Mouse (Mus musculus): ENCODE results near the gene Dok3.
"Not testable (repeated sequence)": the region's sequence is repeated elsewhere in the genome, so short reads cannot be mapped to it uniquely, and the experiment has no call there.

The Dok3 gene

GRCm38 (mm10) chr13:55529198-55529915 lies at the start of gene Dok3:
Gene Dok3, minus strand, starts transcription at chr13:55529296.
- in situ Hi-C loops (cut with MboI; ENCODE audit: low pct_unique_long_range_greater_than_20kb in 1 of 2, low sequenced_read_pairs in 2 of 2, unreplicated experiment in 1 of 2) = no loop called here

DNA sequence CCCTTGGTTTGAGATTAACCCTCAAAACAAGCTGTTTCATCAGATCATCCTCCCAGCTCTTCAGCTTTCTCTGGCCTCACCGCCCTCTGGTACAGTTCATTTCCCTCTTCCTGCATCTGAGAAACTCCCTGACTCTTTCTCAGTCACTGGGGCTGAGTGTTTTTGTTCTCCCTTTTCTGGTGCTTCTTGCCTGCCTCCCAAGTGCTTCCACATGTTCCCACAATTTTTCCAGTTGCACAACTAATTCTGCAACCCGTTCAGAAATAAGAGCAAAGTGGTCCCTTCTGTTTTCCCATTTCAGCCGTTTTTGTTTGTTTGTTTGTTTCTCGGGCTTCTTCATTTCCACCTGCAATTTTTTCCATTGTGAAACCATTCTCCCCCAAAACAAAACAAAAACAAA lies 49.0 kb upstream of the Dok3 start:
- in situ Hi-C loops (cut with MboI; ENCODE audit: low pct_unique_long_range_greater_than_20kb in 1 of 2, low sequenced_read_pairs in 2 of 2, unreplicated experiment in 1 of 2) = no loop called here

DNA sequence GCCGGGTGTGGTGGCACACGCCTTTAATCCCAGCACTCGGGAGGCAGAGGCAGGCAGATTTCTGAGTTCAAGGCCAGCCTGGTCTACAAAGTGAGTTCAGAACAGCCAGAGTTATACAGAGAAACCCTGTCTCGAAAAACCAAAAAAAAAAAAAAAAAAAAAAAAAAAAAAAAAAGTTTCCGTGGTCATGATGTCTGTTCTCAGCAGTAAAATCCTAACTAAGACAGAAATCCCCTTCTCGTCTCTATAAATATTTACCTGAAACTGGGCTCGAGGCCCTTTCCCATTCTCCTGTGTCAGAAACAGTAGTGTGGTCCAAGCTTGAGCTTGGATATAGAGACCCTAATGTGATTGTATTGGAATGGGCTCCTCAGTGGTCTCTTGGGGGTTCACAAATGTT lies 47.8 kb upstream of the Dok3 start:
- in situ Hi-C loops (cut with MboI; ENCODE audit: low pct_unique_long_range_greater_than_20kb in 1 of 2, low sequenced_read_pairs in 2 of 2, unreplicated experiment in 1 of 2) = not testable (repeated sequence)

DNA sequence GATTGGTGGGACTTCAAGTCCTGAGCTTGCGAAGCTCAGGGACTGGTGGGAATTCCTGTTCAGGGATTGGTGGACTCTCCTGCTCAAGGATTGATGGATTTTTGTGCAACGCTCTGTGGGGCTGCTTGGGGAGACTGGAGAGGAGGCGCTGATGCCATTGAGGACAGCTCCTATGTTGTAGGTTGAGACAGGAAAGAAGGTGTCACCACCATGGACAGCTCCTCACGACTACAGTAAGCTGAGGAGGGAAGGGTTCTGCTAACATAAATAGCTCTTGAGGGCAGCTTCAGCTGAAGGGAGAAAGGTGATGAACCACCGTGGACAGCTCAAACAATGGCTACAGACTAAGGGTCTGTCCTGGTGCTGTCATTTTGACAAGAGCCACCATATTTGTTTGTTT lies 46.8 kb upstream of the Dok3 start:
- in situ Hi-C loops (cut with MboI; ENCODE audit: low pct_unique_long_range_greater_than_20kb in 1 of 2, low sequenced_read_pairs in 2 of 2, unreplicated experiment in 1 of 2) = no loop called here

DNA sequence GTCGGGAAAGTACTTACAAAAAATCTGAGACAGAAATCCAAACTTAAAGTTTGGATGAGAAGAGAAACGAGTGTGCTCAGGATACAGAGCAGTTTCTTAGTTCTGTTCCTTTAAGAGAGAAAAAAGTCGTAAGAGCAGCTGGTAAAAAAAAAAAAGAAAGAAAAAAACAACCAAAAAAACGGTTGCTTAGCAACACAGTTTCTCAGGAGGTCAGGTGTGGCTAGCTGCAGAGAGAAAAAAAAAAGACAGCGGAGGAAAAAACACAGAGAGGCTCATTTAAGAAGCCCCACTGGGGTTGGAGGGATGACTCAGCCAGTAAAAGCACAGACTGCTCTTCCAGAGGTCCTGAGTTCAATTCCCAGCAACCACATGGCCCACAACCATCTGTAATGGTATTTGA lies 45.2 kb upstream of the Dok3 start:
- in situ Hi-C loops (cut with MboI; ENCODE audit: low pct_unique_long_range_greater_than_20kb in 1 of 2, low sequenced_read_pairs in 2 of 2, unreplicated experiment in 1 of 2) = no loop called here

- in situ Hi-C loops (cut with MboI; ENCODE audit: low pct_unique_long_range_greater_than_20kb in 1 of 2, low sequenced_read_pairs in 2 of 2, unreplicated experiment in 1 of 2) = no loop called here
Observed at GRCm38 (mm10) chr13:55573432-55573831, 44.3 kb upstream of the Dok3 start, which contains the start of gene Tmed9. Gene Tmed9, plus strand, starts transcription at chr13:55573732.

DNA sequence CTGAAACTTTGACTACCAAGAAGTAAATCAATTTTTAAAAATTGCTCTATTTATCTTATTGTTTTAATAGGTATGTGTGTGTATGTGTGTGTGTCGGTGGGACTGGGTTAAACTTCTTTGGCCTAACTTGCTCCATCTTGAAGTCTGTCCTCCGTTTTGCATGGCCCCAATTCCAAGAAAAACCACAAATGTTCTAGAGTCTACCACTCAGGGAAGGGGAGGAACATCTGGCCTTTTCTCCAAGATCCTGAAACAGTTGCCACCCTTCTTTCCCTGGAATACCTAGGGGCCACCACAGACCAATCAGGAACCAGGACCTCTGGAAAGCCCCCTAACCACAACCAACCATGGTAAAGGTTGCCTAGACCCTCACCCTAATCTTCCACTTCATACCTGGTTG lies 42.9 kb upstream of the Dok3 start:
- in situ Hi-C loops (cut with MboI; ENCODE audit: low pct_unique_long_range_greater_than_20kb in 1 of 2, low sequenced_read_pairs in 2 of 2, unreplicated experiment in 1 of 2) = no loop called here

DNA sequence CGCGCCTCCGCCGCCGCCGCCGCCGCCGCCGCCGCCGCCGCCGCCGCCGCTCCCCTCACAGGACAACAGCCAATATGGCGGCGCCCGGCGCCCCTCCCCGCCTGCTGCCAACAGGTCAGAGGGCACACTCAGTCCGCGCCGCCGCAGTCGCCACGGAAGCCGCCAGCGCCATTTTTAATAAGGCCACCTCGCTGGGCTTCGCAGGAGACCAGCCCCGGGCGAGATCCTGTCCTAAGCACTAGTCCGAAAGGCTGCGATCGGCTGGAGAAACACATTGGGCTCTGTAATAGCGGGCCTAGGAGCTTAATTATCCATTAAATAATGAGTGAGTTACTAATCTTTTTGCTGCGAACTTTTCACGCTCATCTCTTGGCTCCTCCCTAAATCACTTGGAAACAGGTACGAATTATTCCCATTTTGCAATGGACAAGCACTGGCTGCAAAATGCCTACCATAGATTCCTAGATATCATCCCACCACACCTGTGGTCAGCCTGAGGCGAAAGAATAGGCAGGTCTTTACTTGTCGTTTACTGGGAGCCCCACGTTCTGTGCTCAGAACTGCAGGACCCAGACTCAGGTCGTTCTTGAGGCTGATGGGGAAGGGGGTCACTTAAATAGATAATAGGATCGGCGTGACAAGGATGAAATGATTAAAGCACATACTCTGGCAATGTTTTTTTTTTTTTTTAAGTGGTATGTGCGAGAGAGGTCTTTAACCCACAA lies 42.1 kb upstream of the Dok3 start, which contains the start of gene Fam193b:
Gene Fam193b, minus strand, starts transcription at position 94 of the 725 bp plus-strand sequence.
- in situ Hi-C loops (cut with MboI; ENCODE audit: low pct_unique_long_range_greater_than_20kb in 1 of 2, low sequenced_read_pairs in 2 of 2, unreplicated experiment in 1 of 2) = no loop called here

DNA sequence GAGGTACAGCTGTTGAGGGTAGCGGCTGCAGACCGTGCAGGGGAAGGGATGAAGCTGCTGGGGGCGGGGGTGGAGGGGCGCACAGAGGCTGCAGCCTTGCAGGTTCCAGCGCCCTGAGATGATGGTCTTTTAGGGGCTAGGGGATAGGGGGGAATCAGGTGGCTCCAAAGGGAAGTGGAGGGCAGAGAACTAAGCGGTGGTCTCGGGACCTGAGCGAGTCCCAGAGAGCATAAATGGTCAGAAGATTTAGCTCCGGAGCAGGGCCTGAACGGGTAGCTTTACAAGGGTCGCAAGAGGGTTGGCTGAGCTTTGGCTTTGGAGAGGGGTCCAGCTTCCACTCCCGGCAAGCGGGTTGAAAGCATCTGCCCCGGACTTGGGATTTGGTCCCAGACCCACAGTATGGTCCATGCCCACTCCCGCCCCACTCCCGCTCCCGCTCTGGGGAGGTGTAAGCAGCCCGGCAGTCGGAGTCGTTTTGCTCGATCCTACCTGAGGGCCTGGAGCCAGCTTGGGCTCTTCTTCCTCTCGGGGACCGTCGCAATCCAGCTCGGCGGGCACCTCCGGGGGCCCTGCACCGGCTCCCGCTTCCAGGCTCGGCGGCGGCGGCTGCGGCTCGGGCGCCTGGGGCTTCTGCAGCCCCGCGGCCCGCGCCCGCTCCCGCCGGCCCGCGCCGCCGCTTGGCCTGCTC lies 41.3 kb upstream of the Dok3 start:
- in situ Hi-C loops (cut with MboI; ENCODE audit: low pct_unique_long_range_greater_than_20kb in 1 of 2, low sequenced_read_pairs in 2 of 2, unreplicated experiment in 1 of 2) = no loop called here

DNA sequence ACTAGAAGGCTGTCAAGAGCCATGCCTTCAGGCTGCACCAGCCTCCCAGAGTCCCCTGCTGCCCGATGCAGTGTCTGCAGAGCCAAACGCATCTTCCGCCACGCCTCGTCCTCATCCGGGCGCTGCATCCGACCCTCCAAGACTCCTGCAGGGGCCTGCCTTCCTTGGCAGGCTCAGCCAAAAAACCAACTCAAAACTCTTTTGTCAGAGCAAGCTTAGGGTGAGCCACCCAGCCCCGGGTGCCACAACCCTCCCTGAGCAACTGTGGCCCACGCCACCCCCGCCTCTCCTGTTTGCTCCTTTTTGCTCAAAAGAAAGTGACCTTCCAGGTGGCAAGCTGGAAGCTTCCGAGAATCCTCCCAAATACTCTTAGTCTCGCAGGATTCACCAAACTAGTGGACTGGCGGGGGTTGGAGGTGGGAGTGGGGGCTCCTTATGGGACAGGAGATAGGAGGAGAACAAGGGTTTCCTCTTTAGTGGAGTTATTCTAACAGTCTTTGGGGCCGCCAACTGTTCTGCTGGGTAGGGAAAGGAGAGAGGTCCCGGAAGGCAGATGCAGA lies 40.7 kb upstream of the Dok3 start:
- in situ Hi-C loops (cut with MboI; ENCODE audit: low pct_unique_long_range_greater_than_20kb in 1 of 2, low sequenced_read_pairs in 2 of 2, unreplicated experiment in 1 of 2) = no loop called here

GRCm38 (mm10) chr13:55568524-55568923 lies 39.4 kb upstream of the Dok3 start:
- in situ Hi-C loops (cut with MboI; ENCODE audit: low pct_unique_long_range_greater_than_20kb in 1 of 2, low sequenced_read_pairs in 2 of 2, unreplicated experiment in 1 of 2) = not testable (repeated sequence)

GRCm38 (mm10) chr13:55567949-55568348 lies 38.9 kb upstream of the Dok3 start:
- in situ Hi-C loops (cut with MboI; ENCODE audit: low pct_unique_long_range_greater_than_20kb in 1 of 2, low sequenced_read_pairs in 2 of 2, unreplicated experiment in 1 of 2) = no loop called here

DNA sequence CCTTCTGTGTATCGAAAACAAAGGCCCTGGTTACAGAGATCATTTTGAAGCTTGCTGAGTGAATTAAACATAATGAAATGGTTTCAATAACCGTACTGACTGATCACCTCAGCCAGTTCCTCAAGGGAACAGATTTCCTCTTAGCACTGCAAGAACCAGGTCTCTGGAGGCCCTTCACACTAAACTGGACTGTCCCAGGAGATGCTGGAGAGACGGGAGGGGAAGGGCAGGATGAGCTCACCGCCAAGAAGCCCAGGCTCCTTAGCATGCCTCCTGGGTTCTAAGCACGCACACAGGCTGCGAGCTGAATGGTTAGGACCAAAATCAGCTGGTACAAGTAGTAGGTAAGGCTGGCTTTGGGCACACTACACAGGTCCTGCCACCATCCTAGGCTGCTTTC lies 37.9 kb upstream of the Dok3 start:
- in situ Hi-C loops (cut with MboI; ENCODE audit: low pct_unique_long_range_greater_than_20kb in 1 of 2, low sequenced_read_pairs in 2 of 2, unreplicated experiment in 1 of 2) = no loop called here

DNA sequence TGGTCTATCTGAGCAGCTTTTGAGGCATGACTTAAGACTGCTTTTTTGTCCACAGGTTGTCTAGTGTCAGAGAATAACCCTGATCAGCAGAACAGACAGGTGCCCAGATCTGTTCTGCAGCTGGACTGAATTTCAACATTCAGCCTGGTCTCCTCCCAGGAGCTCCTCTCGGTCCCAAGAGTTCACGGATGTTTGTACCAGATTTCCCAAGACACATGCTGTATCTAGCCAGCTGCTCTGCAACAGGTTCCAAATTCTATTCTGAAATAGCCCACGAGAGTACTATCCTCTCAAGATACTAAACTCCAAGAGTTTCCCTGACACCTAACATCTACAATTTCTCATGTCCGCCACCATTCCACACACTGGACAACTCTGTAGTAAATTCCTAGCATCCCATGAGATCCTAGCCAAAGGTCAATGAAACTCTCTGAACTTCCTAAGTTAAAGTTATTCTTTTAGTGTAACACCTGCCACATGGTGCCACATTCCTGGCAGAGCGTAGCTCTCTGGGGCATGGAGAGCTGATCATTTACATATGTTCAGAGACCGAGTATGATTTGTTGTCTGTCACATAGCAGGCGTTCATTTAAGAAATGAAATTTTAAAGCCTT lies 34.3 kb upstream of the Dok3 start:
- in situ Hi-C loops (cut with MboI; ENCODE audit: low pct_unique_long_range_greater_than_20kb in 1 of 2, low sequenced_read_pairs in 2 of 2, unreplicated experiment in 1 of 2) = no loop called here

GRCm38 (mm10) chr13:55557499-55557898 lies 28.4 kb upstream of the Dok3 start:
- in situ Hi-C loops (cut with MboI; ENCODE audit: low pct_unique_long_range_greater_than_20kb in 1 of 2, low sequenced_read_pairs in 2 of 2, unreplicated experiment in 1 of 2) = no loop called here

DNA sequence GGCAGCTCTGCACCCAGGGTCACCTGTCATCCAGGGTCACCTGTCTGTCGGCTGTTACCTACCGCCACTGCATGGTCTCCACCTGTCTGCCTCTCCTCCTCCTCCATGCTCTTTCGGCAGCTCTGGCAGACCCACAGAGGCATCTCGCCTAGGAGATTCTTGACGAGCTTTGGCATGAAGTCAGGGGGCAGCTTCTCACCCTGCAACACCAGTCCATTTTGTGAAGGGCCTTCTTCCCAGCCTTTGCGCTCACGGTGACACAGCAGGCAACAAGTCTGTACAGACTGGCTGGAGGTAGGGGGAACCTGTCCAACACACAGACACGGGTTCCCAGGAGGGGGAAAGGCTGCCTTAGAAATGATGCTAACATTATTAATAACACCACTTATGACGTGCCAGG lies 26.8 kb upstream of the Dok3 start:
- in situ Hi-C loops (cut with MboI; ENCODE audit: low pct_unique_long_range_greater_than_20kb in 1 of 2, low sequenced_read_pairs in 2 of 2, unreplicated experiment in 1 of 2) = no loop called here

GRCm38 (mm10) chr13:55549061-55549460 lies 20.0 kb upstream of the Dok3 start:
- in situ Hi-C loops (cut with MboI; ENCODE audit: low pct_unique_long_range_greater_than_20kb in 1 of 2, low sequenced_read_pairs in 2 of 2, unreplicated experiment in 1 of 2) = no loop called here

DNA sequence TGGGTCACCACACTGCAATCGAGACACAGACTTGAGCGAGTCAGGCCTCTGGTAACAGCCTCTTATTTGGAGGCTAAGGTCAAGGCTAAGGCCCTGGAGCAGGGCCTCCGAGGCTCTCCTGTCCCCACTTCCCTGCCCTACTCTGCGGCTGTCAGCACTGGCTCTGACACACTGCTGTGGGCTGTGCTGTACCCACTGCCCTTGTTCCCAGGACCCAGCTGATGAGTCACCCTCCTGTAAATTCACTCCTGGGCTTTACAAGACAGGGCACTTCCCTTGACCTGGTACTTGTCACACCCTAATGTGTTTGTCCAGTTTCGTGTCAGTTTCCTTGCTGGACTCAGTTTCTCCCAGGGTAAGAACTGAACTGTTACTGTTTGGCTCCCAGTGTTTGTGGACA lies 19.3 kb upstream of the Dok3 start:
- in situ Hi-C loops (cut with MboI; ENCODE audit: low pct_unique_long_range_greater_than_20kb in 1 of 2, low sequenced_read_pairs in 2 of 2, unreplicated experiment in 1 of 2) = no loop called here

DNA sequence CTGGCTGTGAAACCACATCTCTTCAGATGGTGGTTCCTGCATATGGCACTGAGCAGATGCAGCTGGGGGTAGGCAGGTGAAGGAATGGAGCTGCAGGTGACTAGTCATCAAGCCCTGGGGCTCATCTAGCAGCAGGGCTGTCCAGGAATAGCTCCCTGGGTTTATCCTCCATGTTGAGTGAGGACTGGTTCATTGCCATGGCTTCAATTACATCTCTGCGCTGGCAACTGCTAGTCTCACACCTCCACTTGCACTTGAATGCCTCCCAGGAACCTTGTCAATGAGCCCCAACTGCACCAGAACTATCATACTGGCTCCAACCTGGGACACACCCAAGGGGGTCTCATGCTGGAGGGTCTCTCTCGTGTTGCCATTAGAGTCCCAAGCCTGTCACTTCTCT lies 18.8 kb upstream of the Dok3 start:
- in situ Hi-C loops (cut with MboI; ENCODE audit: low pct_unique_long_range_greater_than_20kb in 1 of 2, low sequenced_read_pairs in 2 of 2, unreplicated experiment in 1 of 2) = no loop called here

All from mouse embryonic stem cell (cell line).